Mouse (Mus musculus) liver, embryonic 14.5 days (tissue): ENCODE data around the gene Mx1.

Experiments used
- CTCF ChIP-seq: IDR thresholded peaks from 2 replicates; pipeline ENCODE4 v1.5.1; 2016; ENCODE audit warnings: antibody characterized with exemption, low read depth, control low read depth
- EP300 ChIP-seq: IDR thresholded peaks from 2 replicates; pipeline ENCODE4 v1.6.1; 2016; ENCODE audit warnings: antibody characterized with exemption, low read depth

DNA sequence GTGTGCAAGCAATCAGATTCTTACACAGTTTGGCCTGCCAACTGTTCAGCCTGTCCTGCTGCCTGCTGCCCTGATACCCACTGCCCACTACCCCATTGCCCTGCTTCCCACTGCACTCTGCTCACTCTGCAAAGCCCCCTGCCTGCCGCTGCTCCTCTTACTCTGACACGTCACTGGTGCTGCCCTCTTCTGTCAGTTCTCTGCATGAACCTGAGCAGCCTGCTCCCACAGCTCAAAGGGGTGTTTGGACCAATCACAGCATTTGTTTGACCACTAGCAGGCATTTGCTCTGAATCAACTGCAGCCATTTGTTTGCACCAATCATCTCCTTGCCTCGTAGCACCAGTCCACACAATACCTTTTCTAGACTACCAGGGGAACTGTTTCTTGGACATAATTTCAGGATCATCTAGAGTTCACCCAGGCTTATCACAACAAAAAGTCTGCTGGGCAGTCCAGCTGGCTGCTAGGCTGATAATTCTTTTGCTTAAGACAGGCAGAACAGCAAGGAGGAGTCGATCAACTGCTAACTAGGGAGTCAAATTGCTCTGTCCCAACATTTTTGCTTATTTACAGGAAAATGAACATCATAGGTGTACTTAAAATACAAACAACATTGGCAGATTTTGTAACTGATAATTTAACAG lies 44.7 kb downstream of the Mx1 start:
- TF ChIP-seq CTCF: peak; percentile 71
- no peak for TF ChIP-seq EP300
